Mouse (Mus musculus) brain, embryonic 14.5 days (tissue): ENCODE measurements around the gene Cacnb4.

Source experiments
- CTCF ChIP-seq: fragments of 200-500 bp; IDR thresholded peaks from 2 replicates; pipeline ENCODE4 v1.5.1; 2012; ENCODE audit warnings: inconsistent platforms, mild to moderate bottlenecking, moderate library complexity, borderline replicate concordance; ENCODE audit not compliant: insufficient read depth, insufficient read length; ENCODE audit errors: extremely low read depth
- POLR2A ChIP-seq: fragments of 200-500 bp; IDR thresholded peaks from 2 replicates; pipeline ENCODE4 v1.6.1; 2012; ENCODE audit warnings: mild to moderate bottlenecking, inconsistent platforms, borderline replicate concordance; ENCODE audit not compliant: poor library complexity, insufficient read depth, insufficient read length, severe bottlenecking; ENCODE audit errors: extremely low read depth

DNA sequence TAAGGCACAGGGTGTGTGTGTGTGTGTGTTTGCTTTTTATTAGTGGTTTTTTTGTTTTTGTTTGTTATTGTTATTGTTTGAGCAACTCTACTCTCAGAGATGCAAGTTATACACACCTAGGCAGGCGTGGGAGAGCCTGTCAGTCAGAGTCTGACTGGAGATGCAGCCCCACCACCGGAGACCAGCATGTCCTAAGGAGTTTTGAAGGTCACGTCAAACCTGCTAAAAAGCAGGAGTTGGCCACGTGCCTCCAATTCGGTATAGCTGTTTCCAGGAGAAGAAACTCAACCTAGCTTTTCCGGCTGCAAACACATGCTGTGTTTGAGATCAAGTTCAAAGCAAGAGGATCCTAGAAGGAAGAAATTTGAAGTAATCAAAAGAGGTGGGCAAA, 277 bp upstream of the Cacnb4 start:
- TF ChIP-seq CTCF, result no peak
- no peak for TF ChIP-seq POLR2A
